Mouse (Mus musculus) layer of hippocampus, postnatal 36 days (tissue): ENCODE data around the gene Eps15. TPM values are rescaled to one million over a fixed set of nuclear protein-coding genes. Genes with fewer than 3 reads are reported as not detected.

Source experiments
- DNase-seq, 2 experiments: peaks; one replicate each; pipeline ENCODE4 v3.0.0; 2022
- total RNA-seq, 2 experiments: library from RNA; stranded (reverse); gene quantifications; 2 replicates each; pipeline ENCODE4 v1.2.3; 2021

Gene Eps15
- total RNA-seq, result 100 to 1,000 TPM; 236 to 254 TPM

DNA sequence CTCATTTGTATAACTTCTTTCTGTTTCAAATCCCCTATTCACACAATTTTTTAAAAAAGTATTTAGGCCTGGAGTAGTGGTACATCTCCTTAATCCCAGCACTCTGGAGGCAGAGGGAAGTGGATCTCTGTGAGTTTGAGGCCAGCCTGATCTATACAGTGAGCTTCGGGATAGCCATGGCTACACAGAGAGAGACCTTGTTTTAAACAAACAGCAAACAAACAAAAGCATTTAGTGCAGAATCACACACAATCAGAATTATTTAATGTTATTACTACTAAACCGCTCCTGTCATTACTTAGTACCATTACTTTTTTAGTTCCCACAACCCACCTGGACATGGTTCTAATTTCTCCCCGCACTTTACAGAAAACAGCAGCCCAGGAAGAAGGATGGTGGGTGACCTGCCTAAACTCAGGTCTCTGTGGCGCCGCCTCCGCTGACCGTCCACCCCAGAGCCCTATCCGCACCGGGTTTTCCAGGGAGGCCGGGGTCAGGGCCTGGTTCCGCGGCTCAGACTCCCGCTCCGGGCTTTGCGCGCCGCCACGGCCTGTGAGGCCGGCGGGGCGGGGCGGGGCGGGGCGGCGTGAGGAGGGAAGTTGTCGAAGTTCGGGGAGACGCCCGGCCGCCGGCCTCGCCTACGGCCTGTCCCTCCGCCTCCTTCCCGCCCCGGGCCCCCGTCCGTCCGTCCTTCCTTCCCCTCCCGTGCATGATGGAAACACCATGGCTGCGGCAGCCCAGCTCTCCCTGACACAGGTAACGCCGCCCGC is at the start of gene Eps15:
TSS of gene Eps15 (plus strand) at position 580 of the 770 bp plus-strand sequence.
- DNase-seq, result peak; percentile 76 to 78

- no peak for DNase-seq
These were observed 45.9 kb upstream of the Eps15 start, which contains the start of gene Calr4 for GRCm38 (mm10) chr4:109234185-109234584. TSS of gene Calr4 (plus strand) at chr4:109234485.

GRCm38 (mm10) chr4:109234806-109235350 is 45.2 kb upstream of the Eps15 start:
- peak; percentile 18 to 37 for DNase-seq

DNA sequence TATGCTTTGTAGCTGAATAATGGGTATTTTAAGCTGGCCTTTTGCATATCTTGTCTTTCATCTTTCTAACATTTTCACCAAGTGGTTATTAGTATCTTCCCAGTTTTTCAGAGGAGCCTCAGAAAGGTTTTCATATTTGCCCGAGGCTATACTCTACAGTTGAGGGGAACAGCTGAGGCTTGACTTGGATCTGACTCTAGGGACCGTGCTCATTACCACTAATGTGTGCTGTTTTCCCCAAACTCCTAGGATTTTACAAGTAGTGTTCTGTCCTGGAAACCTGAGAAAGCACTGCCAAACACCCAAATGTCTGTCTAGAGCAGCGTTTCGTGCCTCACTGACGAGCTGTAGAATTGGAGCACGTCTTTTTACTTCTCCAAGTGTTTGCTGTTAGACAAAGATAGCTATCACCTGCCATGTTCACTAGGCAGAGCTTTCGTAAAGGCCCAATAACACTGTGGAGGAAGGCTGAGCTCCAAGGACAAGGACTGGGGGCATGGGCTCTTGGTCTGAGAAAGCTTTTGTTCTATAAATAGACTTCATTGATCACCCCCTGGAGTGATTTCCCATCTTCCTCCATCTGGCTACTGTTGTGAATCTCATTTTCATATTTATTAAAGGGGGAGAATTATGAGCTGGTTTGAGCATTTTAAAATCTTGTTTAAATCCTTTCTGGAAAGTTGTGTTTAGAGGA is 43.7 kb upstream of the Eps15 start:
- DNase-seq, result no peak

DNA sequence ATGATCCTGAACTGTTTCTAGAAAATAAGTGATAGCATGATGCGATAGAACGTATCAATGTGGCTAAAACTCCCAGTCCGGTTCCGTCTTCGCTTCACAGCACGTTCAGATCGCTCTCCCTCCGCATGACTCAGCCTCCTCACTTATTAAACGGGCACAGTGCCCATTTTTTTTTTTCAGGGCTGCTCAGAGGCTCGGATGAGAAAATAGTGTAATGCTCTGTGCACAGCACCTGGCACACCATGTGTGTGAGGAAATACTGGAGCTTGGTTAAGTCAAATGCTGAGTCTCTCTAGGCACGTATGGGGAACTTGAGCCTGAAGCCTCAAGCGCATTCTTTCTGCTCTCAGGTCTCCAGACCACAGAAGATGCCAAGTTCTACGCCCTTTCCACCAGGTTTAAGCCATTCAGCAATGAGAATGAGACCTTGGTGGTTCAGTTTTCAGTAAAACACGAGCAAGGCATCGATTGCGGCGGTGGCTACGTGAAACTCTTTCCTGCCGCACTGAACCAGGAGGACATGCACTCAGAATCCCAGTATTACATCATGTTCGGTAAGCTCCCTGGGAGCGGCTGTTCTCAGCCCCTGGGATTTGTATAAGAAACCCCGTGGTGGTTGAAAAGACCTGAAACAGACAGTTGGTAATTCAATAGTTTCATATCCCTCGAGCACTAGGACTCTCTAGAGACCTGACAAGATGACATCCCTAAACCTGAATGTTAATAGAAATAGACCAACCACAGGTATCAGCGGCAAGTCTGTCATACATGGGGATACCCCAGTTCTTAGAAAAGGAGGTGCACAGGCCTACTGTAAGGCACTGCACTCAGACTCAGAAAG is 41.4 kb upstream of the Eps15 start:
- DNase-seq, result peak; percentile 45 to 57

GRCm38 (mm10) chr4:109241221-109241620 is 38.8 kb upstream of the Eps15 start:
- DNase-seq, result no peak

DNA sequence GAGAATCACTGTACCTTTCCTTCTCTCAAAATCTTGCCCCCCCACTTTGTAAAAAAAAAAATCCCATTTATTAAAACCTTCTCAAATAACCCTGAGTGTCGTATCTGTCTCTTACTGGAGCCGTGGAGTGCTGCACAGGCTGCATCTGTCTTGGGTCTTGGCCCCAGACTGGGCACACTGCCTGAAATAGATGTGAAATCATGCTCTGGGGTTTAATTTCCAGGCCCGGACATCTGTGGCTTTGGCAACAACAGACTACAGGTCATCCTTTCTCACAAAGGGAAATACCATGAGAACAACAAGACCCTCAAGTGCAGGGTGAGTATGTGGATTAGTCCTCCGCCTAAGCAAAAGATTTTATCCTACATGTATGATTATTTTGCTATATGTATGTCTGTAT is 38.1 kb upstream of the Eps15 start:
- no peak for DNase-seq

DNA sequence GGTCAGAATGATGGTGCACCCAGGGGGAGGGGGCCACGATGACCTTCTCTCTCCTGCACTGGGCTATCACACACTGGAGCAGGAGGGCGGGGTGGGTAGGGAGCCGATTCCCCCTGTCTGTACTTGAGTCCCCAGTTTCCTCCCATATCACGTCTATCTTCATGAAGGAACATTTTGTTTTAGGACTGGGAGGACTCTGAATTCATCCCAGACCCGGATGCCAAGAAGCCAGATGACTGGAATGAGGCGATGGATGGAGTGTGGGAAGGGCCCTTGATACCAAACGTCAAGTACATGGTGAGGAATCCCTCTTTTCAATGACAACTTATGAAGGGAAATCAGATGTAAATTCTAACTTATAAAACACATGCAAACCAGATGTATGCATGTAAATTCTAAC is 35.6 kb upstream of the Eps15 start:
- no peak for DNase-seq

GRCm38 (mm10) chr4:109245016-109245620 is 35.0 kb upstream of the Eps15 start:
- DNase-seq, result no peak

GRCm38 (mm10) chr4:109251605-109252004 is 28.5 kb upstream of the Eps15 start:
- no peak for DNase-seq

- no peak for DNase-seq
These were observed 27.9 kb upstream of the Eps15 start for GRCm38 (mm10) chr4:109252199-109252598.

GRCm38 (mm10) chr4:109253664-109254151 is 26.4 kb upstream of the Eps15 start:
- DNase-seq, result no peak

DNA sequence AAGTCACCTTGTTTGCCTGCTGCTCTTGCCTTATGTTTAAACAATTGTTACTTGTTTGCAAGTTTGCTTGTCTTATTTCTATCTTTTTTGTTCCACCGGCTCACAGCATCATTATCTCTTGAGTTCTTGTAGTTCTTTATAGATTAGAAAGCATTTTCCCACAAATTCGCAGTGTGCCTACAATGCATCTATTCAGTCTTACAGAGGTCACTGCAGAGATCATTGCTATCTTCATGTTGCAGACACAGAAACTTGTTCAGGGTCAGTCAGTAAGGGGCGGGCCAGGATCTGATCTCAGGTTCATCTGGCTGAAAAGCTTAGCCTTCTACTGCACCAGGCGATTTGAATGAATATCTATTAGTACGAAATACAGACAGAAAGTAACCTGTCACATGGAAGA is 25.6 kb upstream of the Eps15 start:
- no peak for DNase-seq

GRCm38 (mm10) chr4:109255321-109255720 is 24.7 kb upstream of the Eps15 start:
- no peak for DNase-seq

DNA sequence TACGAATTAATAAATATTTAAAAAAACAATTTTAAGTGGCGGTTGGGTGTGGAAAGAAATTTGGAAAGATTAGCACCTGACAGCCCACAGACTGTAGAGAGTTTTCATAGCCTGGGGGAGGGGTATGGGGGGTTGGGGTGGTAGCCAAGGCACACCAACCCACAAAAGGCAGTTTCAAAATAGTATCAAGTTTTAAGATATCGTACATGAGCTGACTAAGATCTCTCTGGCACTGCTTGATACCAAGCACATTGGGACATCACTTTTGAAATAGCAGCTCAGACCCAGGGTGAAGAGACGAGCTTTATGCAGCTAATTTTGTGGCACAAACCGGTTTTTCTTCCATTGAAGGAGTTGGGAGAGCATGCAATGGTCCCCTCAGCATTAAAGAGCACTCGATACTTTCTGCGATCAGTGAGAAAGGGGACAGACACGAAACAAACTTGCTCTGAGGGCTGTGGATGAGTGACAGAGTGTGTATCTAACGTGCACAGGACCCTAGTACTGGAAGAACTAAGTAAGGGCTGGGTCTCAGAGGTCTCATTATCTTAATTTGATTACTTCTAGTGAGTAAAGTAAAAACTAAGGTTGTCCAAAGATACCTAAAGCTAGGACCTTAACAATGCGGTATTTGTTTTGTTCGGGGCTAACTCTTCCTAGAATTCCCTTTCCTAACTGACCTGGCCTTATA is 24.2 kb upstream of the Eps15 start:
- no peak for DNase-seq

GRCm38 (mm10) chr4:109256791-109257190 is 23.3 kb upstream of the Eps15 start:
- DNase-seq, result no peak

- no peak for DNase-seq
These were observed 22.4 kb upstream of the Eps15 start for GRCm38 (mm10) chr4:109257639-109258038.

DNA sequence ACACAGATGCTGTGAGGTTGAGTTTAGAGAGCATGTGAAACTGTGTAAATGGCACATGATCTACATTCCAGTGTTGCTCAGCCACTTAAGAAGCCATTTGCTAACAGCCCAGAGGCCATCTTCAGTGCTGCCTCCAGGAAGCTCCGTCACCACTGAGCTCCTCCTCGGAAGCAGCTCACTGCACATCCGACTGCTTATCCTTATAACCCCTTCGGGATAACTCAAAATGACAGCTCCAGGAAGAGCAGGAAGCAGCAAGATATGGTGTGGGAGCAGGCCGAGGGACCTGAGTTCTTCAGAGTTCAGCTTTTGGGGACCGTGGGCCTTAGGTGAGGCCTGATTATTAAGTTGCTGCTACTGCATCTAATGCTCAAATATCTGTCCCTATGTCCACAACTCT is 18.0 kb upstream of the Eps15 start:
- DNase-seq, result no peak

GRCm38 (mm10) chr4:109266056-109266455 is 14.0 kb upstream of the Eps15 start:
- no peak for DNase-seq

DNA sequence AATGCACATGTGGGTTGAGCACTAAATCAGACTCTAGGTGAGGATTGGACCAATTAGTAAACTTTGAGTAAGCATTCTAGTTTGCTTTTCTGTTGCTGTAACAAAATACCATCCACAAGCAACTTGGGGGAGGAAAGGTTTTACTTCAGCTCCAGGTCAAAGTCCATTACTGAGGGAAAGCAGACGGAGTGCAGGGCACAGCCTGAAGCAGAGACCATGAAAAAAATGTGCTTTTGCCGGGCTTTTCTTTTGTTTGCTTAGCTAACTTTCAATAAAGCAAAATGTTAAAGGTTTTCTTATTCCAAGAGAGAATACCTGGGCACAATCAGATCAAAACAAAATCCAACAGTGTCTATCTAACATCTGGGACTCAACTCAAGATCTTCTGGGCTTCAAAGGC is 13.3 kb upstream of the Eps15 start:
- DNase-seq, result no peak

GRCm38 (mm10) chr4:109267452-109267851 is 12.6 kb upstream of the Eps15 start:
- no peak for DNase-seq
